Mouse (Mus musculus) midbrain, postnatal 0 days (tissue): Measurements from ENCODE around the gene Gabrb1. TPM values are rescaled to one million over a fixed set of nuclear protein-coding genes. Genes with fewer than 3 reads are reported as not detected.
A peak's percentile ranks its signal among the peaks of the same experiment; 100 is the strongest.

Experiments used
- ATAC-seq: fragments of 200-750 bp; cut with Nextera tagmentation; 2 replicates; pipeline ENCODE4 v1.8.0; 2017; ENCODE audit warnings: moderate number of reproducible peaks, mild to moderate bottlenecking, moderate TSS enrichment, moderate library complexity; ENCODE audit not compliant: low FRiP score
- DNase-seq: peaks from one replicate; pipeline ENCODE4 v3.0.0-alpha.2; 2015; ENCODE audit warnings: low spot score
- H3K27ac ChIP-seq: fragments of 300-500 bp; sonication (generic); 2 replicates; pipeline ENCODE4 v1.5.1; 2014; ENCODE audit warnings: low read depth, mild to moderate bottlenecking, low read length, mixed read lengths
- H3K27me3 ChIP-seq: fragments of 300-500 bp; sonication (generic); 2 replicates; pipeline ENCODE4 v1.6.1; 2014; ENCODE audit warnings: low read length, control low read depth, mixed read lengths; ENCODE audit not compliant: insufficient read depth
- H3K36me3 ChIP-seq: fragments of 300-500 bp; sonication (generic); 2 replicates; pipeline ENCODE4 v1.6.1; 2014; ENCODE audit warnings: low read length, control low read depth, mixed read lengths; ENCODE audit not compliant: insufficient read depth
- H3K4me1 ChIP-seq: fragments of 300-500 bp; sonication (generic); 2 replicates; pipeline ENCODE4 v1.6.1; 2014; ENCODE audit warnings: mild to moderate bottlenecking, control low read depth, antibody characterized with exemption, low read length, mixed read lengths; ENCODE audit not compliant: insufficient read depth
- H3K4me2 ChIP-seq: fragments of 300-500 bp; sonication (generic); 2 replicates; pipeline ENCODE4 v1.6.1; 2014; ENCODE audit warnings: low read depth, mild to moderate bottlenecking, low read length, mixed read lengths; ENCODE audit not compliant: poor library complexity, severe bottlenecking
- H3K4me3 ChIP-seq: fragments of 300-500 bp; sonication (generic); 2 replicates; pipeline ENCODE4 v1.5.1; 2014; ENCODE audit warnings: low read depth, mild to moderate bottlenecking, low read length, moderate library complexity
- H3K9ac ChIP-seq: fragments of 300-500 bp; sonication (generic); replicated peaks from 2 replicates; pipeline ENCODE4 v1.6.1; 2014; ENCODE audit warnings: mild to moderate bottlenecking, low read length, moderate library complexity, mixed read lengths; ENCODE audit not compliant: poor library complexity, severe bottlenecking
- H3K9me3 ChIP-seq: fragments of 300-500 bp; sonication (generic); 2 replicates; pipeline ENCODE4 v1.6.1; 2016; ENCODE audit warnings: low read length, control low read depth
- CTCF ChIP-seq: IDR thresholded peaks from 2 replicates; pipeline ENCODE4 v1.5.1; 2016; ENCODE audit warnings: antibody characterized with exemption, mild to moderate bottlenecking
- WGBS: fragments of 180-500 bp; shearing (Covaris S2); extraction: QIAGEN DNeasy Blood & Tissue Kit; methylation state at CpG from one replicate; pipeline ENCODE4 v1.1.7; 2014; 5-methylcytosine and 5-hydroxymethylcytosine counted together
- polyA plus RNA-seq: library from polyadenylated mRNA; unstranded; fragments of >200 nt; fragmentation: Nextera tagmentation; extraction: Ambion mirVana; gene quantifications from 2 replicates; pipeline ENCODE4 v1.2.1, GENCODE M21; 2015
- total RNA-seq: library from RNA; depleted of rRNA; stranded (reverse); fragments of >200 nt; gene quantifications from 2 replicates; pipeline ENCODE4 v1.2.3, GENCODE M21; 2014

The Gabrb1 gene
- total and polyA plus RNA-seq, 2 experiments from 2014 or later: 15.3 to 46.6 TPM

DNA sequence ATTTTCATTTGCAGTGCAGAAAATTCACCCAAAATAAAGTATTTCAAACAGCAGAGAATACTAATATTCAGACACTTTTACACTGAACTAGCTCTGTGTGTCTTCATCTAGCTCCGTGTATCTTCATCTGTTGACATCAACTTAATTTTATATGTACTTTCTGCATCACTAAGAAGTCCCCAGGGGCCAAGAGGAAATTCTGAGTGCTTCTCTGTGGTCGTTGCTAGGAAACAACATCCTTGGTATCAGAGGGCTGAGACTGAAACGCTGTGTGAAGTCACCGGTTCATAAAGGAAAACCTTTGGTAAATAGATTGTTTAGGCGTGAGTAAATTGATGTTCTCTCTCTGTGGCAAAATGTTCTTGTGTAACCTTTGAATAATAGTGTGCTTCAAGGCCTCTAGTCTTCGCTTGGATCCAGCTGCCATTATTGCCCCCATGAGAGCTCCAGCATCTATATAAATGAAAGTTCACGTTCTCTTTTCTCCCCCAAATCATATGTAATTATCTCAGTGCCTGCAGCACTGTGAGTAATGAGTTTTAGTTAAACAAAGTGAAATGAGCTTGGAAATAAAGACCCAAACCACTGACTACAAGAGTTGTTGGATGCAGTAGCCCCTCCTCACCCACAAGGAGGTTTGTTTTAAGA, 446.5 kb downstream of the Gabrb1 start:
- Histone ChIP-seq H3K4me2 (no peak overlapping the region), H3K27me3 (no peaks in the 10 kb centered on the region), H3K4me1 (no peaks in the 10 kb centered on the region), H3K27ac (no peak overlapping the region), H3K36me3 (no peaks in the 10 kb centered on the region), H3K9ac (no peak overlapping the region), H3K9me3 (no peaks in the 10 kb centered on the region), H3K4me3 (no peak overlapping the region)
- no peak for ATAC-seq
- DNase-seq: peak; percentile 63
- TF ChIP-seq CTCF: no peak
- 28% methylated on average over 7 of the region's 7 CpGs for WGBS

DNA sequence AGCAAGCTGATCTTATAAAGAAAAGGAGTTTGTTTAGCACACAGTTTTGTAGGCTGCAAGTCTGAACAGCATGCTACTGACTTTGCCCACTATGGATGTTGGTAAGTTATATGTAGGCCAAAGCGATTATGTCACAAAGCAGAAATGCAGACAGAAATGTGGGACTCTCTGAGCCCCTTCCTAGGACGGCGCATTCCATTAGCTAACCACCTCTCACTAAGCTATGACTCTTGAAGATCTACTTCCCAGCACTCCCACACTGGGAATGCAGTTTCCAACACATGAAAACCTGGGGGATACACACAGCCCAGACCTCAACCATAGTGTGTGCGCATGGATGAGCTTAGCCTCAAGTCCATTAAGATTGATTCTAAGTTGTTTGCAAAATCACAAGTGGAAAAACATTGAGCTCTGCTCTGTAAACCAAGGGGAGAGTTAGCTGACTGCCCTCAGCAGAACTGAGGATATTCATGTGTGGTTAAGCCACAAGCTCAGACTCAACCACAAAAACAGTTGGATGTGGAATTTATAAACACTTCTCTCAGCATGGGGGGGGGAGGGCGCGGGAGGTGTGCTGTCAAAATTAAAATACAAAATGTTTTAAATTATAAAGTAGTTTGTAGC, 464.6 kb downstream of the Gabrb1 start:
- no peaks in the 10 kb centered on the region for H3K36me3 ChIP-seq
- H3K4me2 ChIP-seq: no peak overlapping the region
- H3K4me3 ChIP-seq: no peak overlapping the region
- no peaks in the 10 kb centered on the region for H3K9me3 ChIP-seq
- TF ChIP-seq CTCF: no peak
- H3K27ac ChIP-seq: no peak overlapping the region
- no peak overlapping the region for H3K9ac ChIP-seq
- ATAC-seq: no peak
- no peaks in the 10 kb centered on the region for H3K4me1 ChIP-seq
- DNase-seq: no peak
- 93% methylated on average over 6 of the region's 6 CpGs for whole genome bisulfite sequencing
- H3K27me3 ChIP-seq: no peaks in the 10 kb centered on the region

DNA sequence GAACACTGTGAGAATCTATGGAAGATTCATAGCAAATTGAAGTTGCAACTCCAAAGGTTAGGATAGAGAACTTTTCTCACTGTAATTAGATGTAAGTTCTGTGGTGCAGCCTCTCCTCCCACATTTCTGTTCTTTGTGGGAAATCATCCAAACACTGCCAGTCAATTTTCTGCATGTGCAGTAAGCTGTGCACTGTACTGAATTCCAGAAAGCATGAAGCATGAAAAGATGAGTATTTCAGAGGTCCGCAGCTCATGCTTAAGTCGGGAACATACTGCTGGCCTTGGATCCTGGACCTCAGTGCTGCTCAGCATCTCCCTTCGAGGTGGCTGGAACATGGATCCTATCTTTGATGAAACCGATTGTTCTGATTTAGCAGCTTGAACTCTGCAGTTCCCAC, 468.8 kb downstream of the Gabrb1 start:
- WGBS: 83% methylated on average over 4 of the region's 4 CpGs
- no peak for DNase-seq
- TF ChIP-seq CTCF: no peak

DNA sequence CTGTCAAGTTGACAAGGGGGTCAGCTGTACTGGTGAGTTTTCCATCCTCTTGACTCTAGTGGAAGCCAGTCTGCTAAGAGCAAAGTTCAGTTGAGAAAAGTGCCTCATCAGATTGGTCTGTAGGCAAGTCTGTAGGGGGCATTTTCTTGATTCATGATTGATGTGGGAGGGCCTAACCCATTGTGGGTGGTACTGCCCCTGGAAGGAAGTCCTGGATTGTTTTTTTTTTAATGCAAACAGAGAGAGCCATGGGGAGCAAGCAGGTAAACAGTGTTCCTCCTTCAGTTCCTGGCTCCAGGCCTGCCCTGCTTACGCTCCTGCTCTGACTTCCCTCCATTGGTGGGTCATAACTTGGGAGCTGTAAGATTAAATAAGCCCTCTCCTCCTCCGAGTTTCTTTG, 476.0 kb downstream of the Gabrb1 start:
- 76% methylated on average over 2 of the region's 2 CpGs for WGBS
- no peak overlapping the region for H3K4me3 ChIP-seq

More for the DNA sequence above, 468.8 kb downstream of the Gabrb1 start:
- no peak overlapping the region for H3K4me3 ChIP-seq
- no peak overlapping the region for H3K27ac ChIP-seq
- no peaks in the 10 kb centered on the region for H3K9me3 ChIP-seq
- H3K9ac ChIP-seq: no peak overlapping the region
- no peak overlapping the region for H3K4me2 ChIP-seq
- no peaks in the 10 kb centered on the region for H3K4me1 ChIP-seq
- no peaks in the 10 kb centered on the region for H3K36me3 ChIP-seq
- no peak for ATAC-seq
- H3K27me3 ChIP-seq: no peaks in the 10 kb centered on the region

DNA sequence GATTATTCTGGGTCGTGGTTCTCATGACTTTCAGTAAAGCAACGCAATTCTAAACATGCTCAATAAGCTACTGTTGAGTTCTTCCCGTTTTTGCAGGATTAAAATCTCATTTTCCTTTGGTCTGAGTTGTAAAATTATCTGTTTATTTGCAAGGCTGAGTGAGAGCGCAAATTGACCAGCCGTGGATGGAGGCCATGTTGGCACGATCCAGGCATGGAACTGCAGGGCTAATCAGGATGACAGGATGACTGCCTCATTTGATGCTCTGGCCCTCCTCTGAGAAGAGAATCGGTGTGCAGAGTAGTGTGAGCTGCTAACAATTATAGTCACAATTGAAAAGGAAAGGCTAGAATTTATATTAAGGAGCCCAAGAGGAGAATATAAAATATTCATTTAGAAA, 480.3 kb downstream of the Gabrb1 start:
- no peak overlapping the region for H3K4me2 ChIP-seq
- no peak overlapping the region for H3K27ac ChIP-seq
- no peaks in the 10 kb centered on the region for H3K27me3 ChIP-seq
- H3K4me1 ChIP-seq: no peaks in the 10 kb centered on the region
- no peak for TF ChIP-seq CTCF
- no peak for DNase-seq
- H3K9me3 ChIP-seq: 0 out of 2 replicates have a peak, but pooled peaks cover 2% of the 10 kb centered on the region
- no peak overlapping the region for H3K4me3 ChIP-seq
- H3K36me3 ChIP-seq: peaks cover 2% of the 10 kb centered on the region; the same call in 1 of the 2 replicates
- ATAC-seq: no peak
- no peak overlapping the region for H3K9ac ChIP-seq
- WGBS: 72% methylated on average over 7 of the region's 7 CpGs

More for the DNA sequence above, 476.0 kb downstream of the Gabrb1 start:
- 0 out of 2 replicates have a peak, but pooled peaks cover 2% of the 10 kb centered on the region for H3K9me3 ChIP-seq
- no peak overlapping the region for H3K9ac ChIP-seq
- H3K4me2 ChIP-seq: no peak overlapping the region
- no peaks in the 10 kb centered on the region for H3K36me3 ChIP-seq
- no peak for TF ChIP-seq CTCF
- DNase-seq (no peak), ATAC-seq (no peak)
- H3K27ac ChIP-seq: no peak overlapping the region
- H3K27me3 ChIP-seq: no peaks in the 10 kb centered on the region
- no peaks in the 10 kb centered on the region for H3K4me1 ChIP-seq

DNA sequence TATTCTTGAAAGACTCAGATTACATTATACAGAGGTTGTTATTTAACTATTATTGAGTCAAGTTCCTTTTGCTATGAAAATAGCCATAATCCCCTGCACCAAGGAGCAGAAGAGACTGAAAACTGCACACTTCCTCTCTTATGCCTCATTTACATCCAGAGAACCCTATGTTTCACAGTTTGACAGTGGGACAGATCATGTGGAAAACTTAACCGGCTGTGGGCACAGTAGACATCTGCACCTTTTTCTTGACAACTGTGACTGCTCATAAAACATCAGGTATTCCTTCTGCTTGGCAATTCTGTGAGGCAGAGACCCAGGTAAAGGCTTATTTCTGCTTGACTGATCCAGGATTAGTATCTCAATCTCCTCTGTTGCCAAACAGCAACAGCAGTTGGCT, 481.7 kb downstream of the Gabrb1 start:
- Histone ChIP-seq H3K27me3 (no peaks in the 10 kb centered on the region), H3K4me3 (no peak overlapping the region), H3K36me3 (peaks cover 2% of the 10 kb centered on the region; the same call in 1 of the 2 replicates), H3K9ac (no peak overlapping the region), H3K9me3 (0 out of 2 replicates have a peak, but pooled peaks cover 2% of the 10 kb centered on the region), H3K27ac (no peak overlapping the region), H3K4me1 (no peaks in the 10 kb centered on the region), H3K4me2 (no peak overlapping the region)
- ATAC-seq (no peak), DNase-seq (peak; percentile 46)
- no peak for TF ChIP-seq CTCF
- 64% methylated on average over 1 of the region's 1 CpGs for WGBS
